Mouse (Mus musculus): Measurements from ENCODE around the gene Rerg.

The Rerg gene

GRCm38 (mm10) chr6:137170226-137170625 is at the start of gene Rerg:
Rerg (minus strand) TSS chr6:137170497.
- peak; percentile 95 for DNase-seq (ENCODE audit: low read depth, low spot score)

DNA sequence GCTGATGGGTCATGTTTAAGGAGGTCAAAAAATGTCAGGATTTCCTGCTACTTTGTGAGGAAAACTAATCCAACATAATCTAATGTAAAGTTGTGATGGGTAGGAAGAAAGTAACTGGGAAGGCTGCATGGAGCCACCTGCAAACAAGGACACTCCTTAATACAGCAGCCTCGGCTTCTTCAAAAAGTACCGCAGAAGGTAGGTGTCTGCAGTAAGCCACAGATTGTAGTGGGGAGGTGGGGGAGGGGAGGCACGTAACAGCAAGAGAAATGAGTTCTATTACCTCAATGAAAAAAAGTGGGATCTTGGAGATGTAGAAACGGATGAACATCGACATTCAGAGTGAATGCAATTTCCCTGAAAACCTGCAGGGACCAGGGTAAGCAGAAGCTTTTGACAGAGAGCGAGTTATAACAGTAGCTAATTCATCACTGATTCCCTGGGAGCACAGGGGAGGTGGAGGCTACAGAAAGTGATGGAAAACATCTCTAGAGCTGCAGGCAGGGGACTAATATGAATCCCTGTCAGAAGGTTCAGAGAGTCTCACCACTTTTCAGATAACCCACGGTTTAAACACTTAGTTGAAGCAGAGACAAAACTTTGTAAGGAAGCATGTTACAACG is 47.7 kb upstream of the Rerg start:
- no peak for DNase-seq (ENCODE audit: low read depth, low spot score)

GRCm38 (mm10) chr6:137211441-137211840 is 41.1 kb upstream of the Rerg start:
- no peak for DNase-seq (ENCODE audit: low read depth, low spot score)

- no peak for DNase-seq (ENCODE audit: low read depth, low spot score)
These were observed 40.7 kb upstream of the Rerg start for GRCm38 (mm10) chr6:137210991-137211390.

GRCm38 (mm10) chr6:137209992-137210391 is 39.7 kb upstream of the Rerg start:
- no peak for DNase-seq (ENCODE audit: low read depth, low spot score)

GRCm38 (mm10) chr6:137207126-137207525 is 36.8 kb upstream of the Rerg start:
- no peak for DNase-seq (ENCODE audit: low read depth, low spot score)

GRCm38 (mm10) chr6:137205662-137206400 is 35.5 kb upstream of the Rerg start:
- DNase-seq (ENCODE audit: low read depth, low spot score), result peak; percentile 19

- no peak for DNase-seq (ENCODE audit: low read depth, low spot score)
These were observed 32.4 kb upstream of the Rerg start for GRCm38 (mm10) chr6:137202661-137203060.

DNA sequence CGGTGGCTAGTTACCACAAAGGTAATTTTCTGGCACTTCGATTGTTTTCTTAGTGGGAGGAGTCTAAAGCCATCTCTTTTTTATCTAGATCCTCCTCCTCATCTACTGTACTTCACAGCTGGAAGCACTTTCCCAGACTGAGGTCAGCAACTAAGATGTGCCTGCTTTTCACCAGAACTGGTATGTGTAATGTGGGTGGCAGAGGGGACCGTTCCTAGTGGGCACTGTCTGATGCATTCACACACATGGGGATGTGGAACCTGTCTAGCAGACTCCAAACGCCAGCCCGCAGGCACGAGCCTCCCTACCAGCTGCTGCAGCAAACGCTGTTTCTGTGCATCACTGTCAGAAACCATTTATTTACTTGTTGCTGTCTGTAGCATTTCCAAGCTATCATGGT is 31.3 kb upstream of the Rerg start:
- DNase-seq (ENCODE audit: low read depth, low spot score), result no peak

DNA sequence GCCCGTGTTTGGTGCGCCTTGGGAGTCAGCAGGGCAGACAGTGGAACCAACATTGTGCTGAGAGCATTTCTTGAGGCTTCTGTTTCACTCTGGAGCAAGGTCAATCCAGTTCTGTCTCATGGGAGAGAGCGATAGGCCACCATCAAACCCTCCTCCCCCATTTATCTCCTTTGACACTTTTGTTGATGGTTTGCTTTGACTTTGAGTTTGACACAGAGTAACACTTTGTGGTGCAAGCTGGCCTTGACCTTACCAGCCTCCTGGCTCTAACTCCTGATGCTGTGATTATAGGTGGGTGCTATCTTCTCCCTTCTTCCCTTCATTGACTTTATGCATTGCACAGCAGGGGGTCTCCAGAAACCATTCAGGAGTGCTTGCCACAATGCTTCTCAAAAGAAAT is 30.9 kb upstream of the Rerg start:
- peak; percentile 58 for DNase-seq (ENCODE audit: low read depth, low spot score)

DNA sequence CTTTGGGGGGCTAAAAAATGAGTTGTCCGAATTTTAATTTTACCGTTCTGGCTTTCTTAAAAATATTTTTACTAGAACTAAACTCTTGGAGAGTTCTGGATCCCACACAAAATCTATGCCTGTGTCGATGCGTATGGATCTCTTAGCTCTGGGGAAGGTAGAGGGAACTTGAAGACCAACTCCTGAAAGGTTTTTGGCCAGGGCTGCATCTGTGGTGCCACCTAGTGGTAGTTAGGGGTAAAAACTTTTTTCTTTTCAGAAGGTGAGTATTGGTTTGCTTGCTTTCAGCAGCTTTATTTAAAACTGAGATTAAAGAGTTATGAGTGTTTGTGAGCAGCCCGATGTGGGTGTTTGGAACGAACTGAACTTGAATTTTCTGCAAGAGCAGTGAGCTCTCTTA is 21.8 kb upstream of the Rerg start:
- peak; percentile 87 for DNase-seq (ENCODE audit: low read depth, low spot score)

DNA sequence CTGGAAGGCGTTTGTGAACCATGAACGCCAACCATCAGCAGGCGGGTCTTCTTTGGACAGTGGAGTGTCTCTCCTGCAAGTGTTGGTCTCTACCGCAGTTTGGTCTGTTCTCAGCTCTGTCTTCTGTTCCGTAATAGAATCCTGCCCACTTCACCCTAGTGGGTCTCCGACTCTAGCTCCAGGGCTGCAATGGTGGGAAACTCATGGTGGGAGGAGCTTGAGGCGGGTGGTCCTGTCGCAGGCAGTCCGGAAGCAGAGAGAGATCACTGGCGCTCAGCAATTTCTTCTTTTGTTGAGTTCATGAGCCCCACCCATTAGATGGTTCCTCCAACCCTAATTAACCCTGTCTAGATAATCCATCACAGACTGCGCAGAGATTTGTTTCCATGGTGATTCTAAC is 20.7 kb upstream of the Rerg start:
- peak; percentile 64 for DNase-seq (ENCODE audit: low read depth, low spot score)

GRCm38 (mm10) chr6:137190577-137190976 is 20.3 kb upstream of the Rerg start:
- DNase-seq (ENCODE audit: low read depth, low spot score), result no peak

- no peak for DNase-seq (ENCODE audit: low read depth, low spot score)
These were observed 18.2 kb upstream of the Rerg start for GRCm38 (mm10) chr6:137188375-137188926.

DNA sequence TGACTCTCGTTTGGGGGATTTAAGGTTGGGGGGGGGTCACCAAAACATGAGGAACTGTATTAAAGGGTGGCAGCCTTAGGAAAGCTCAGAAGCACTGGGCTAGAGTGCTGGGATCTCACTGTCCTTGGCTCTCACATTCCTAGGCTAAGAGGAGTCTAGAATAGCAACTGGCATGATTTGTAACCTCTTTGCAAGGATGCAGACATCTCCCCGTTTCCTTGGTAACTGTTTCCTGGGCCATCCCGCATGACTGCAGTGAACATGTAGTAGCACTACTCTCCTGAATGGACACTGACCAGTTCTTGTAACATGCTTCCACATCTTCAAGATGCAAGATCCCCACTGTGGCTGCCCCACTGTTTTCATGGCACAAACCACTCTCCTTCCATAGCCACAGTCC is 17.1 kb upstream of the Rerg start:
- no peak for DNase-seq (ENCODE audit: low read depth, low spot score)

- DNase-seq (ENCODE audit: low read depth, low spot score), result no peak
These were observed 10.3 kb upstream of the Rerg start for GRCm38 (mm10) chr6:137180636-137181035.

- no peak for DNase-seq (ENCODE audit: low read depth, low spot score)
These were observed 9.8 kb upstream of the Rerg start for GRCm38 (mm10) chr6:137180115-137180514.

DNA sequence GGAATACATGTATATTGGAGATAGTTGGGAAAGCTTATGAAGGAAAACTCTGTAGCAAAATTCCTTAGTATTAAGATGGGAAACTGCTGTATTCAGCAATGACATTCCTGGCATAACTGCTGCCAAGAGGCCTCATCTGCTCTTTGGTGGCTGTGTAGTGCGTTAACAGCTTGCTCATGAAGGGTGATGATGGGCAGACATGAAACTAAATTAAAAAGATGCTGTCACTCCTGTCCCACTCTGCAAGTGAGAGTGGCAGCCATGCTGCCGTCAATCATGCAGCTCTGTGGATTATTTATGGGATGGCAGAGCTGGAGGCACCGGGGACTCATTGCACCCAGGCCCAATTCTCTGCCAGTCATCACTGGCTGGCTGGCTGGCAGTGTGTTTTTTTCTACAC is 8.7 kb upstream of the Rerg start:
- no peak for DNase-seq (ENCODE audit: low read depth, low spot score)

DNA sequence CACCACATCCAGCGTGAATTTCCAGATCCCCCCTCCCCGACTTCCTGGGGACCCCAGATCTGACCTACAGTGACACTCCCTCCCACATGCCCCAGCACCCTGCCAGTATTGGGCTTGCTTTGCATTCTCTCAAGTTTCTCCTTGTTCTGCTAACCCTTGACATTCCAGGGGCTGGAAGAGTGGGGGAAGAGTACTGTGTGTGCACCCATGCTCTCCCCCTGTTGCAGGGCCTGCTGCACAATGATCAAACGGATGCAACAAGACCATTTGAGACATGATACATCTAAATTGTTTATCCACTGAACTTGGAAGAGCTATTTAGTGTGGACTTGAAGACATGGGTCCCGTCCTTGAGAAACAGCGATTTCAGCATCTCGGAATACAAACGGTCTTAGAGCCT is 349 bp upstream of the Rerg start:
- DNase-seq (ENCODE audit: low read depth, low spot score), result no peak

GRCm38 (mm10) chr6:137169171-137169968 is 927 bp downstream of the Rerg start:
- peak; percentile 92 for DNase-seq (ENCODE audit: low read depth, low spot score)

DNA sequence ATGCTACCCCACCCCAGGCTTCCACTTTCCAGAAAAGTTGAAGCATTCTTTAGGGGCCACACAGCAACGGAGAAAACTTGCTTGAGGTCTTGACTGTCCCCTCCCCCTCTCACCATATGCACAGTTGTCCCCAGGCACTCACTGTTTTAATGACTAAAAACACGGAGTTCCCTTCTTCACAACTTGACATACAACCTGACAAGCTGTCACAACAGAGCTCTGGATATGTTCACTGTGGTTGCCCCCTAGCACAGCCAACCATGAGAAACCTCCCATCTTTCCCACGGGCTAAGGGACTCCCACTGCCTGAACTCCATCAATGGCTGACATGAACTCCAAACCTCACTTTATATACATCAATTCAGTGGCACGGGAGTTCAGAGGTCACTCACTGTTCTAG is 3.5 kb downstream of the Rerg start:
- DNase-seq (ENCODE audit: low read depth, low spot score), result no peak

DNA sequence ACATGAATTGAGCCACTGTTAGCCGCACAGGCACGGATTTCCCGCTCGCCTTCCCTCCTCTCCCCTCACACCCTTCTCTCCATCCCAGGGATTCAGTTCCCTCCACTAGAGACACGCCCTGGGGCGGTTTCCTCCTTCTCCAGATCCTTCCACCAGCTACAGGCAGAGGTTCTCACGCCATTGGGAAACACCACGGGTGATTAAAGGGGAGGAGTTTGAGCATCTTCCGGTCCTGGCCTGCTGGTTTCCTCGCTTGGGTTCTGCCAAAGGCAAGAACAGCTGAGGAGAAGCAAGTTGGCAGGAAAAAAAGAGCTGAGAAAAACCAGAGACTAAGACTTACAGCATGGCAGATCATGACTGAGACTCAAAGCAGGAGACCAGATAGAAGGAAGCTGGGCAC is 6.7 kb downstream of the Rerg start:
- DNase-seq (ENCODE audit: low read depth, low spot score), result peak; percentile 92
